Mouse (Mus musculus) midbrain, embryonic 12.5 days (tissue): ENCODE measurements at regions not wholly inside any gene's neighbourhood (a gene's known extent, or its start where the extent isn't known, plus 50 kb on each side); places are given as distances from the start of the nearest gene placed in this dataset.
A peak's percentile ranks its signal among the peaks of the same experiment; 100 is the strongest.
"Not testable (repeated sequence)": the region's sequence is repeated elsewhere in the genome, so short reads cannot be mapped to it uniquely, and the experiment has no call there.

ENCODE experiments used
- ATAC-seq: fragments of 200-750 bp; cut with Nextera tagmentation; 2 replicates; pipeline ENCODE4 v1.8.0; 2017; ENCODE audit warnings: low read depth, moderate TSS enrichment, moderate library complexity; ENCODE audit not compliant: low FRiP score
- H3K27ac ChIP-seq: fragments of 300-500 bp; sonication (generic); replicated peaks from 2 replicates; pipeline ENCODE4 v1.5.1; 2016; ENCODE audit warnings: mild to moderate bottlenecking
- H3K27me3 ChIP-seq: fragments of 300-500 bp; sonication (generic); 2 replicates; pipeline ENCODE4 v1.6.1; 2016; ENCODE audit warnings: mild to moderate bottlenecking
- H3K36me3 ChIP-seq: fragments of 300-500 bp; sonication (generic); 2 replicates; pipeline ENCODE4 v1.6.1; 2016
- H3K4me1 ChIP-seq: fragments of 300-500 bp; sonication (generic); 2 replicates; pipeline ENCODE4 v1.6.1; 2016
- H3K4me2 ChIP-seq: fragments of 300-500 bp; sonication (generic); replicated peaks from 2 replicates; pipeline ENCODE4 v1.6.1; 2016; ENCODE audit warnings: mild to moderate bottlenecking, moderate library complexity
- H3K4me3 ChIP-seq: fragments of 300-500 bp; sonication (generic); 2 replicates; pipeline ENCODE4 v1.5.1; 2016; ENCODE audit warnings: mild to moderate bottlenecking
- H3K9ac ChIP-seq: fragments of 300-500 bp; sonication (generic); replicated peaks from 2 replicates; pipeline ENCODE4 v1.6.1; 2016; ENCODE audit warnings: mild to moderate bottlenecking, moderate library complexity
- H3K9me3 ChIP-seq: fragments of 300-500 bp; sonication (generic); 2 replicates; pipeline ENCODE4 v1.6.1; 2016; ENCODE audit warnings: mild to moderate bottlenecking
- whole genome bisulfite sequencing: fragments of 180-500 bp; shearing (Covaris S2); methylation state at CpG from one replicate; pipeline ENCODE4 v1.1.7; 2016; 5-methylcytosine and 5-hydroxymethylcytosine counted together

DNA sequence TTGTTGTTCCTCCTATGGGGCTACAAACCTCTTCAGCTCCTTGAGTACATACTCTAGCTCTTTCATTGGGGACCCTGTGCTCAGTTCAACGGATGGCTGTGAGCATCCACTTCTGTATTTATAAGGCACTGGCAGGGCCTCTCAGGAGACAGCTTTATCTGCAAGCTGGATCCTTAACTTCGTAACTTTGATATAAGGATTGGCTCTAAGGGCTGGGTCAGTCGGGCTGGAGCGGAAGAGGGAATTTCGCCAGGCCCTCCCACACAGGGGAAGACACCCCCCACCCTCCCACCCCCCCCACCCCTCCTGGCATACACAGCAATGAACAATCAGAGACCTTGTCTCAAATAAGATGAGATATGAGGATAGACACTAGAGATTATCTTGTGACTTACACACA is 304.3 kb upstream of the Chordc1 start:
- Histone ChIP-seq H3K9ac (no peak overlapping the region), H3K27me3 (no peaks in the 10 kb centered on the region), H3K27ac (no peak overlapping the region), H3K4me2 (no peak overlapping the region), H3K4me1 (no peaks in the 10 kb centered on the region), H3K4me3 (no peak overlapping the region), H3K36me3 (no peaks in the 10 kb centered on the region), H3K9me3 (no peaks in the 10 kb centered on the region)
- WGBS, result 82% methylated on average over 5 of the region's 5 CpGs
- no peak for ATAC-seq

DNA sequence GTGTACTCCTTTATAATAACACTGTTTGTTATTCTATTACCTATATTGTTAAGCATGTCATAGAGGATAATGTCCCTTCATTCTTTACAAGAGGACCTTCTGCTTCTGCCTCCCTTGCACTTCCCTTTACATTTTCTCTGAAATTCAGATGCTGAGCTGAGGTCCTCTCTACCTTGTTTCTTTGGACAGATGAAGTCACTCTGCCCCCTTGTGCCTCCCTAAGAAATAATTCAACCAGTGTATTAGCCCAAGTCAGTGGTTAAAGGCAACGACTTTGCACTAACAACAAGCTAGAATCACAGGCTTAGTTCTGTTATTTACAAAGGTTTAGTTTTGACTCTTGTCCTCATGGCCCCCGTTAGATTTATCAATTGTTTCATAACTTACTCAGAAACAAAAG is 289.4 kb upstream of the Chordc1 start:
- Histone ChIP-seq H3K9ac (no peak overlapping the region), H3K27ac (no peak overlapping the region), H3K36me3 (no peaks in the 10 kb centered on the region), H3K4me3 (no peak overlapping the region), H3K4me1 (no peaks in the 10 kb centered on the region), H3K27me3 (no peaks in the 10 kb centered on the region), H3K4me2 (no peak overlapping the region), H3K9me3 (no peaks in the 10 kb centered on the region)
- peak; percentile 30; the same call in 1 of the 2 replicates for ATAC-seq
- 35% methylated on average over 2 of the region's 2 CpGs for WGBS

DNA sequence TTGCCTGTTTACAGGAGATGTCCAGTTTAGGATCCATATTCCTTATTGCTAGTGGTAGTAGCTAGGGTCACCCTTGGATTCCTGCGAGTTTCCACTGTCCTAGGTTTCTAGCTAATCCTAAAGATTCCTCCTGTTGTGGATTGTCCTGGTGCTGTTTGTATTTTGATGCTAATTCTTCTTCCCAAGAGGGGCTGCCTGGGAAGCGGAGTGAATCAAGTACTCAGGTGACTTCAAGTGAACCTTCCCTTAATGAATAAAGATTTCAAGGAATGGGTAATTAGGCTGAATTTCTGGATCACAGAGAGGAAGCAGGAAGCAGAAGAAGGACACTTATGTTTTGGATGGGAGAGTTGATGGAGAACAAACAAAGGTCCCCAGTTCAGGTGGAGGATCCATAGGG is 250.6 kb upstream of the Chordc1 start:
- 55% methylated on average over 2 of the region's 2 CpGs for WGBS
- Histone ChIP-seq H3K36me3 (no peaks in the 10 kb centered on the region), H3K4me2 (no peak overlapping the region), H3K4me3 (no peak overlapping the region), H3K9ac (no peak overlapping the region), H3K9me3 (no peaks in the 10 kb centered on the region), H3K27ac (no peak overlapping the region), H3K27me3 (no peaks in the 10 kb centered on the region), H3K4me1 (no peaks in the 10 kb centered on the region)
- ATAC-seq, result no peak

DNA sequence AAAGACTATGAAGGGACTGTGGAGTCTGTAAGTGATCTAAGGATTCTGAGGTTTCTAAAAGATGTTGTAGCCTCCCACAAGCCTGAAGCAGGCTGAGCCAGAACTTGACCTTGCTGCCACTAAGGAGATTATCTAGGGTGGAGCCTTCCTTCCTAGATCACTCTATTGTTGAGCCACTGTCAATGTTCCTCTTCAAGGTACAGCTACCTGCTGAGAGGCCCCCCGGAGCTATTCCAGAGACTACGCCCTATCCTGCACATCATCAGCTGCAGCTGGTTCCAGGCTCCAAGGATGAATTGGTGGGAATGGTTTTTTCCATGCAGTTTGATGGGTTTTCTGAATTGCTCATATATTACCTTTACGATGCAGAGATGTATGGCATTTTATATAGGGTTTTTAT is 249.3 kb upstream of the Chordc1 start:
- H3K4me3 ChIP-seq, H3K4me2 ChIP-seq, H3K36me3 ChIP-seq, H3K27me3 ChIP-seq, ATAC-seq, H3K27ac ChIP-seq, H3K9ac ChIP-seq, H3K9me3 ChIP-seq, H3K4me1 ChIP-seq: not testable (repeated sequence)
- WGBS, result 88% methylated on average over 3 of the region's 3 CpGs

DNA sequence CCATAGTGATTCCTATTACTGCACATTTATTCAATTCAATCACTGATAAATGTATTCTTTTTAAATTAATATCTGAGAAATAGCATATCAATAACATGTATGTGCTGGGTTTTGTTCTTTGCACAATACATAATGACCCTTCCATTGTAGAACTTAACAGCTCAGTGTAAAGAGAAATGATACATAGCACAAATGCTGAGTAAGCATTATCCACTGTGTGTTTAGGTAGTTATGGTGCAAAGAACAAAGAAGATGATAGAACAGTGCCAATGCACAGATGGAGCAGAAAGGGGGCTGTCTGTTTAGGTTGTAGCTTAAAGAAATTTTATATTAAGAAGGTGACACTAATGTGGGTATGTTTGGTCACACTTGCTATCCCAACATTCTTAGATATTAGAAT is 215.0 kb upstream of the Chordc1 start:
- Histone ChIP-seq H3K4me1 (no peaks in the 10 kb centered on the region), H3K36me3 (no peaks in the 10 kb centered on the region), H3K4me2 (no peak overlapping the region), H3K27ac (no peak overlapping the region), H3K4me3 (no peak overlapping the region), H3K9me3 (no peaks in the 10 kb centered on the region), H3K27me3 (no peaks in the 10 kb centered on the region), H3K9ac (no peak overlapping the region)
- ATAC-seq, result no peak

DNA sequence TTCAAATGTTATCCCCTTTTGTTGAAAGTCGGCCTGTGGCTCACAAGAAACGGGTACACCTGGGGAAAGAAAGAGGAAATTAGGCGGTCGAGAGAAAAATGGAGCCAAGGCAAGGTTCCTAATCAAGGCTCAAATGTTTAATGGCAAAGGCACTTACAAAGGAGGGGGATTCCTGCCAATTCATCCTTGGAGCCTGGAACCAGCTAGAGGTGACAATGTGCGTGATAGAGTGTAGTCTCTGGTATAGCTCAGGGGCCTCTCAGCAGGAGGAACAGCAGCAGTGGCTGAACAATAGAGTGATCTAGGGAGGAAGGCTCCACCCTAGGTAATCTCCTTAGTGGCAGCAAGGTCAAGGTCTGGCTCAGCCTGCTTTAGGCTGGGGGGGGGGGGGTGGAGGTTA is 213.5 kb upstream of the Chordc1 start:
- H3K36me3 ChIP-seq, ATAC-seq, H3K27ac ChIP-seq, H3K9me3 ChIP-seq, H3K4me1 ChIP-seq, H3K27me3 ChIP-seq, H3K4me2 ChIP-seq, H3K4me3 ChIP-seq, H3K9ac ChIP-seq: not testable (repeated sequence)
- whole genome bisulfite sequencing, result 81% methylated on average over 5 of the region's 5 CpGs

DNA sequence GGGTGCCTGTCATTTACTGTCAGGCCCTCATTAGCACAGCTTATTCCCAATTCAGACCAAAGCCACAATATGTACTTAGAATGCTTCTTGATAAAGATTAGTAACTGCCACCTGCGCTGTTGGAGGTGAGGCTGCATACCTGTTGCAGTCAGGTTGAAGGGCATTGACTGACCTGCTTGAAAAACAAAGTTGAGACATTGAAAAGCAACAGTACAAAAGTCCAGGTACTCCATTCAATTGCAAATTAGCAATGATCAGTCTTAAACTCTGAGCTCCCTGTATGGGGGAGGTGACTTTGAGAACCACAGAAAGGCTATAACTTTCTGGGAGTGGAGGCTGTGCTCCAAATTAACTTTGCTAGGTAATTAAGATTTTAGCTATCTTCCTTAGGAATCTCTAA is 212.8 kb upstream of the Chordc1 start:
- H3K9ac ChIP-seq, H3K27me3 ChIP-seq, H3K36me3 ChIP-seq, H3K4me2 ChIP-seq, H3K4me1 ChIP-seq, H3K9me3 ChIP-seq, ATAC-seq, H3K27ac ChIP-seq, H3K4me3 ChIP-seq: not testable (repeated sequence)
- WGBS, result 90% methylated on average over 1 of the region's 1 CpGs
